Mouse (Mus musculus): ENCODE data around the gene Hoxa6.

GRCm38 (mm10) chr6:52243681-52244121, 35.2 kb upstream of the Hoxa6 start:
- TF ChIP-seq CTCF (IDR thresholded peaks at IDR 0.05; ENCODE audit: extremely low read depth, insufficient read length, insufficient replicate concordance, low read depth, low read length) (no peak), POLR2A (IDR thresholded peaks at IDR 0.05; ENCODE audit: low read depth, low read length) (no peak)
